Mouse (Mus musculus): Measurements from ENCODE around the gene Nf1. TPM values are rescaled to one million over a fixed set of nuclear protein-coding genes. Genes with fewer than 3 reads are reported as not detected.

Gene Nf1
- polyA plus RNA-seq, 1 experiment from 2014 or later = 4.9 TPM

DNA sequence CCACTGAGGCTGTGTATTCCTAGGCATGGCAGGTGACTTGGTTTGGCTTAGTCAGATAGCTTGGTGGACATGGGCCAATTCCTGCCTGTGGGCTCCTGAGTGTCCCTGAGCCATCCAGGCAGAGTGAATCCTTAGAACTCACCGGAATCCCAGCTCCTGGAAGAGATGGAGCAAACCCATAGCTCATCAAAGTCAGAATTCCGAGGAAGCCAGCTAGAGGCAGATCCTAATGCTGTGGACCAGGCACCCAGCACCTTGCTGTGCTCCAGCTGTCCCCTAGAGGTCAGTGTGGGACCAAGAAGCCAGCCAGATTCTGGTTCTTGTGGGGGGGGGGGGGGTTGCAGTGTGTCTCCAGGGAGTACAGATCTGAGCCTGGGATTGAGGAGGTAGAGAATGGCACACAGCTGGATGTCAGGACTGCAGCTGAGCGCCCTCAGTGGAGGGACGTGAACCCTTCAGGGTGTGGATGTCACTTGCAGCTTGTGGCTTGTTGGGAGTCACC lies 285.4 kb downstream of the Nf1 start:
- WGBS = 18% methylated on average over 4 of the region's 4 CpGs
- ATAC-seq (replicated peaks; ENCODE audit: low FRiP score) (no peak), DNase-seq (ENCODE audit: low spot score) (no peak)
- Histone ChIP-seq H3K4me3 (ENCODE audit: low read depth, low read length) (no peak overlapping the region), H3K36me3 (ENCODE audit: control insufficient read depth, insufficient read depth, low read length) (no peaks in the 10 kb centered on the region), H3K9ac (ENCODE audit: low read depth, low read length) (no peak overlapping the region), H3K4me2 (no peak overlapping the region), H3K9me3 (ENCODE audit: control insufficient read depth, low read length) (no peaks in the 10 kb centered on the region), H3K4me1 (replicated peaks; ENCODE audit: control insufficient read depth, insufficient read depth, low read length) (no peaks in the 10 kb centered on the region), H3K27ac (ENCODE audit: low read depth, low read length) (no peak overlapping the region), H3K27me3 (replicated peaks; ENCODE audit: control insufficient read depth, insufficient read depth, low read length) (no peaks in the 10 kb centered on the region)

DNA sequence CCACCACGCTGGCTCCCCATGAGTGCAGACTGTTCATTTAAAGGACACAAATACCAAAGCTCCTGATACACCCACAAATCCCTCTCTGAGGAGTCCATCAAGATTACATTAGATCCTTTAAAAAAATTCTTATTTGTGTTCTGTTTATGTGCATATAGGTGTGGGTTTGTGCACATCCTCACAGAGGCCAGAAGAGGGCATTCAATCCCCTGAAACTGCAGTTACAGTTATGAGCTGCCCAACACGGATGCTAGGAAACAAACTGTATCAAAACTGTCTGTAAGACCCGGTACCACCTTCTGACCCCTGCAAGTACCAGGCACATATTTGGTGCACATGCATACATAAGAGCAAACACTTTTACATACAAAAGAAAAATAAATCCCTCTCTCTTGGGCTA lies 289.2 kb downstream of the Nf1 start:
- Histone ChIP-seq H3K9ac (ENCODE audit: low read depth, low read length) (no peak overlapping the region), H3K36me3 (ENCODE audit: control insufficient read depth, insufficient read depth, low read length) (no peaks in the 10 kb centered on the region), H3K4me2 (no peak overlapping the region), H3K9me3 (ENCODE audit: control insufficient read depth, low read length) (no peaks in the 10 kb centered on the region), H3K27ac (ENCODE audit: low read depth, low read length) (no peak overlapping the region), H3K27me3 (replicated peaks; ENCODE audit: control insufficient read depth, insufficient read depth, low read length) (no peaks in the 10 kb centered on the region), H3K4me1 (replicated peaks; ENCODE audit: control insufficient read depth, insufficient read depth, low read length) (peaks cover 7% of the 10 kb centered on the region), H3K4me3 (ENCODE audit: low read depth, low read length) (no peak overlapping the region)
- ATAC-seq (replicated peaks; ENCODE audit: low FRiP score) (no peak), DNase-seq (ENCODE audit: low spot score) (no peak)
- 53% methylated on average over 3 of the region's 3 CpGs for WGBS

DNA sequence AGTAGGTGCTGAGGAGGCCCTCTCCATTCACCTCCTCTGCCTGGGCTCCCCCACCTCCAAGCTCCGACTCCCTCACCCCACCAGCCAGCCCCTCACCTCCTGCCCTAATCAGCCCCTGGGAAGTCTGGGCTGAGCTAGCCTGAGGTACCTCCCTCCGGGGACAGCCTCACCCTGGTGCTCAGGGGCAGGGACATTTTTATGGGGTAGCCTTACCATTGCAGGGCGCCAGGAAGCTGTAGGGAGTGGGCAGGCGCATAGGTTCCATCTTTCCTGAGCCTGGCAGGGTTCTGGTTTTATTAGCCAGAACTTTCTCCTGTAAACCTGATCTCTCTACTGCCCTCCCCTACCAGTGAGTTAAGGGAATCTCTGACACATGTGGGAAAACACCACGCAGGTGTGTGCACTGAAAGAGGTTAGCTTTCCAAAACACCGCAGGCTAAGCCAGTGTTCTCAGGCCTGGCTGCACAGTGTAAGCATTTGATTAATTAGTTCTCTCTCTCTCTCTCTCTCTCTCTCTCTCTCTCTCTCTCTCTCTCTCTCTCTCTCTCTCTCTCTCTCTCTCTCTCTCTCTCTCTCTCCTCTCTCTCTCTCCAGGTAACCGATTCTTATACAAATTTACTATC lies 290.4 kb downstream of the Nf1 start:
- no peak overlapping the region for H3K4me2 ChIP-seq
- no peak overlapping the region for H3K9ac ChIP-seq (ENCODE audit: low read depth, low read length)
- H3K27me3 ChIP-seq (replicated peaks; ENCODE audit: control insufficient read depth, insufficient read depth, low read length) = no peaks in the 10 kb centered on the region
- H3K4me1 ChIP-seq (replicated peaks; ENCODE audit: control insufficient read depth, insufficient read depth, low read length) = peaks cover 8% of the 10 kb centered on the region
- H3K9me3 ChIP-seq (ENCODE audit: control insufficient read depth, low read length) = no peaks in the 10 kb centered on the region
- no peak for DNase-seq (ENCODE audit: low spot score)
- no peak overlapping the region for H3K4me3 ChIP-seq (ENCODE audit: low read depth, low read length)
- ATAC-seq (replicated peaks; ENCODE audit: low FRiP score) = no peak
- no peaks in the 10 kb centered on the region for H3K36me3 ChIP-seq (ENCODE audit: control insufficient read depth, insufficient read depth, low read length)
- 79% methylated on average over 7 of the region's 7 CpGs for WGBS
- H3K27ac ChIP-seq (ENCODE audit: low read depth, low read length) = no peak overlapping the region

DNA sequence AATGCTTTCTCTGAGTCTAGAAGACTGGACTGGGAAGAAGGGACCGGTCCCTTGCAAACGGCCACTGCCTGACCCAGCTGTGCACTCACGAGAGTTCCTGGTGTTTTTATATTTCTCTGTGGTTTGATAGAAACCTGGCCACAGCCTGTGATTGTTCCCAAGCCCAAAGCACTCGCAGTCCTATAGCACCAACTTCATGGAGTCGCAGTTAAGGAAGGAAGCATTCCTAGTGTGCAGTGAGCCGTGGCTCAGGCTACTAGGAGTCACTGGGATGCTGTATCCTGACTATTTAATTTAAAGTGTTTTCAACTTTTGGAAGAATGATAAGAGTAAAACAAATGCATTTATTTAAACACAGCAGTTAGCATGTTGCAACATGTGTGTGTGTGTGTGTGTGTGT lies 291.0 kb downstream of the Nf1 start:
- Histone ChIP-seq H3K4me2 (no peak overlapping the region), H3K9me3 (ENCODE audit: control insufficient read depth, low read length) (no peaks in the 10 kb centered on the region), H3K4me1 (replicated peaks; ENCODE audit: control insufficient read depth, insufficient read depth, low read length) (peaks cover 8% of the 10 kb centered on the region), H3K9ac (ENCODE audit: low read depth, low read length) (no peak overlapping the region), H3K27ac (ENCODE audit: low read depth, low read length) (no peak overlapping the region), H3K36me3 (ENCODE audit: control insufficient read depth, insufficient read depth, low read length) (no peaks in the 10 kb centered on the region), H3K4me3 (ENCODE audit: low read depth, low read length) (no peak overlapping the region), H3K27me3 (replicated peaks; ENCODE audit: control insufficient read depth, insufficient read depth, low read length) (no peaks in the 10 kb centered on the region)
- no peak for ATAC-seq (replicated peaks; ENCODE audit: low FRiP score)
- DNase-seq (ENCODE audit: low spot score) = no peak
- 75% methylated on average over 6 of the region's 6 CpGs for WGBS

Other genes starting within 250 kb of the Nf1 start
- gene Ksr1, start 193.3 kb upstream of the Nf1 start, polyA plus RNA-seq (2014; fragmentation: Nextera tagmentation; extraction: Ambion mirVana) = 4.1 and 5.0 TPM in 2 replicates
- 114 and 123 TPM in 2 replicates for gene Wsb1, start 85.0 kb upstream of the Nf1 start, polyA plus RNA-seq (2014; fragmentation: Nextera tagmentation; extraction: Ambion mirVana)
- not detected in 2 replicates for gene Gm9964, start 42.8 kb upstream of the Nf1 start, polyA plus RNA-seq (2014; fragmentation: Nextera tagmentation; extraction: Ambion mirVana)
- gene Omg, start 164.4 kb downstream of the Nf1 start, polyA plus RNA-seq (2014; fragmentation: Nextera tagmentation; extraction: Ambion mirVana) = 0.12 and 0.42 TPM in 2 replicates
- 12.7 and 14.4 TPM in 2 replicates for gene Evi2b, start 184.1 kb downstream of the Nf1 start, polyA plus RNA-seq (2014; fragmentation: Nextera tagmentation; extraction: Ambion mirVana)
- 1.2 and 1.7 TPM in 2 replicates for gene Evi2, start 190.9 kb downstream of the Nf1 start, polyA plus RNA-seq (2014; fragmentation: Nextera tagmentation; extraction: Ambion mirVana)
- 5.7 and 5.9 TPM in 2 replicates for gene Evi2a, start 190.9 kb downstream of the Nf1 start, polyA plus RNA-seq (2014; fragmentation: Nextera tagmentation; extraction: Ambion mirVana)